Mouse (Mus musculus) kidney, postnatal 10 days (tissue): ENCODE data around the gene Dpf3.

ENCODE experiments used
- DNase-seq: peaks from one replicate; pipeline ENCODE4 v3.0.0; 2021; ENCODE audit warnings: mixed read lengths

The Dpf3 gene

GRCm38 (mm10) chr12:83487476-83487991 is at the start of gene Dpf3:
Dpf3 (minus strand) TSS chr12:83487716.
- DNase-seq, result peak; percentile 100

- no peak for DNase-seq
Measured at GRCm38 (mm10) chr12:83536039-83536438, 48.5 kb upstream of the Dpf3 start.

GRCm38 (mm10) chr12:83535428-83535827 is 47.9 kb upstream of the Dpf3 start:
- no peak for DNase-seq

- DNase-seq, result no peak
Measured at GRCm38 (mm10) chr12:83534190-83534589, 46.7 kb upstream of the Dpf3 start.

- DNase-seq, result no peak
Measured at GRCm38 (mm10) chr12:83532966-83533365, 45.5 kb upstream of the Dpf3 start.

GRCm38 (mm10) chr12:83531992-83532391 is 44.5 kb upstream of the Dpf3 start:
- DNase-seq, result no peak

- DNase-seq, result no peak
Measured at GRCm38 (mm10) chr12:83528665-83529064, 41.1 kb upstream of the Dpf3 start.

GRCm38 (mm10) chr12:83527816-83528215 is 40.3 kb upstream of the Dpf3 start:
- no peak for DNase-seq

GRCm38 (mm10) chr12:83525822-83526544 is 38.5 kb upstream of the Dpf3 start:
- no peak for DNase-seq

- DNase-seq, result no peak
Measured at GRCm38 (mm10) chr12:83524329-83524728, 36.8 kb upstream of the Dpf3 start.

GRCm38 (mm10) chr12:83523892-83524291 is 36.4 kb upstream of the Dpf3 start:
- no peak for DNase-seq

GRCm38 (mm10) chr12:83523056-83523455 is 35.5 kb upstream of the Dpf3 start:
- DNase-seq, result no peak

GRCm38 (mm10) chr12:83521083-83521482 is 33.6 kb upstream of the Dpf3 start:
- no peak for DNase-seq

GRCm38 (mm10) chr12:83520311-83520890 is 32.9 kb upstream of the Dpf3 start, which contains the start of gene Dcaf4:
Dcaf4 (plus strand) TSS chr12:83520466.
- DNase-seq, result peak; percentile 99

- no peak for DNase-seq
Measured at GRCm38 (mm10) chr12:83517580-83517979, 30.1 kb upstream of the Dpf3 start.

GRCm38 (mm10) chr12:83514216-83514615 is 26.7 kb upstream of the Dpf3 start:
- DNase-seq, result no peak

GRCm38 (mm10) chr12:83513185-83513584 is 25.7 kb upstream of the Dpf3 start:
- peak; percentile 64 for DNase-seq

- DNase-seq, result no peak
Measured at GRCm38 (mm10) chr12:83512783-83513182, 25.3 kb upstream of the Dpf3 start.

- DNase-seq, result no peak
Measured at GRCm38 (mm10) chr12:83510586-83510985, 23.1 kb upstream of the Dpf3 start.

- no peak for DNase-seq
Measured at GRCm38 (mm10) chr12:83506543-83506942, 19.0 kb upstream of the Dpf3 start.

- DNase-seq, result peak; percentile 72
Measured at GRCm38 (mm10) chr12:83502190-83502589, 14.7 kb upstream of the Dpf3 start.

- DNase-seq, result peak; percentile 36
Measured at GRCm38 (mm10) chr12:83499256-83499655, 11.7 kb upstream of the Dpf3 start.

GRCm38 (mm10) chr12:83497959-83498358 is 10.4 kb upstream of the Dpf3 start:
- no peak for DNase-seq

GRCm38 (mm10) chr12:83496736-83497135 is 9.2 kb upstream of the Dpf3 start:
- no peak for DNase-seq
